Mouse (Mus musculus): ENCODE measurements around the gene Mex3b.
A peak's percentile ranks its signal among the peaks of the same experiment; 100 is the strongest.

The Mex3b gene

DNA sequence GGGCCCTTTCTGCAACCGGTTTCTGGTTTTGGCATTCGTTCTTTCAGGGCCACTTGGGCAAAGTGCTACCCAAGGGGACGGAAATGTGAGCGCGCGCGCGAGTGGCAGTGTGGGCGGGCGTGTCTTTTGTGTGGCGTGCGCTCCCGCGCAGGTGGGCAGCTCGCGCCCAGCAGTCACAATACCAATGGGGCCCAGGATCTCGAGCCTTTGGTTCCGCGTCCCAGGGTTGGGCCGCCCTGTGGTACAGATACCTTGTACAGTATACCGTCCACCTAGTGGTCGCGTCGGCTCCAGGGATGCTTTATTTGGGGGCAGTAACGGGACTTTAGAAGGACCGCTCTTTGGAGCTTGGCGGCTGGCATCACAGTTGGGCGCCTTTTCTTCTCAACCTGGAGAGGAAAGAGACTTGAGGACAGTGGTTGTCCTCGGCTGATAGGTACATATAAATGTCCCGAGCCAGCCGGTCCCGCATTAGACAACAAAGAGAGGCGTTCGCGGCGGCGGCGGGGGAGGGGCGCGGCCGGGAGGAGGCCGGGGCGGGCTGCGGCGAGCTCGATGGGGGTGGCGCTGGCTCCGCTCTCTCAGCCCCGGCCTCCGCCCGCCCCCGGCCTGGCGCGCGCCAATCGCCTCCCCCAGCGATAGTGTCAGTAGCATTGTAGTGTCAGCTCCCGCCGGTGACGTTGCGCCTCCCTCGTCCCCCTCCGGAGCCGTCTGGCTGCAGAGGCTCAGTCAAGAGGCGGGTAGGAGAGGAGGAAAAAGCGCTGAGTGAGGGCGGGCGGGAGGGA, 455 bp upstream of the Mex3b start:
- peak; percentile 66 to 85 for DNase-seq (ENCODE audit: low spot score in 2 of 2)

DNA sequence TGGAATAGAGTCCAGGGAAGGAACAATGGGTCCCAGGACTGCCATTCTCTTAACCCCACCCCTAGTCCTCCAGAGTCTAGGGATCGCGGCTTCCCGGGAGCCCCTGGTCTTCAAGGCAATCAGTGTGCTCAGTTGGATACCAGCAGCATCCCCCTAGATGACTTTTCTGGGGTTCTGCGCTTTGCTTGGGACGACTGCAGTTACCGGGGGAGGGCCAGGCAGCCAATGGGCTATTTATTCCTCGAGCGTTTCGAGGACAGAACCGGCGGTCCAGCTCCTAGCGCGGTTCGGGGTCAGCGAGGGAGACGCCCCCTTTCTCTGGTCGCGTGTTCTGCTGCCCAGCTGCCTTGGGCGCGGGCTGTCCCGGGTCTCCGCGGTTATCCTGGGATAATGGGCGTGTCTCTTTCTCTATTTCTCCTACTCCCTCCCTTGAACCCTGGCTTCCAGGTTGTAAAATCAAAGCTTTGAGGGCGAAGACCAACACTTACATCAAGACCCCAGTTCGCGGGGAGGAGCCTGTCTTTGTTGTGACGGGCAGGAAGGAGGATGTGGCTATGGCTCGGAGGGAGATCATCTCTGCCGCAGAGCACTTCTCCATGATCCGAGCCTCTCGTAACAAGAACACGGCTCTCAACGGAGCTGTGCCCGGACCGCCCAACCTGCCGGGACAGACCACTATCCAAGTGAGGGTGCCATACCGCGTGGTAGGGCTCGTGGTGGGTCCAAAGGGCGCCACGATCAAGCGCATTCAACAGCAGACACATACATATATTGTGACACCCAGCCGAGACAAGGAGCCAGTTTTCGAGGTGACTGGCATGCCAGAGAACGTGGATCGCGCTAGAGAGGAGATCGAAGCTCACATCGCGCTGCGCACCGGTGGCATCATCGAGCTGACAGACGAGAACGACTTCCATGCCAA, 1.4 kb downstream of the Mex3b start:
- peak; percentile 9 to 33 for DNase-seq (ENCODE audit: low spot score in 2 of 2)

GRCm38 (mm10) chr7:82869231-82870147, 2.4 kb downstream of the Mex3b start:
- peak in 1 of 2 experiments; percentile 19 for DNase-seq (ENCODE audit: low spot score in 2 of 2)

DNA sequence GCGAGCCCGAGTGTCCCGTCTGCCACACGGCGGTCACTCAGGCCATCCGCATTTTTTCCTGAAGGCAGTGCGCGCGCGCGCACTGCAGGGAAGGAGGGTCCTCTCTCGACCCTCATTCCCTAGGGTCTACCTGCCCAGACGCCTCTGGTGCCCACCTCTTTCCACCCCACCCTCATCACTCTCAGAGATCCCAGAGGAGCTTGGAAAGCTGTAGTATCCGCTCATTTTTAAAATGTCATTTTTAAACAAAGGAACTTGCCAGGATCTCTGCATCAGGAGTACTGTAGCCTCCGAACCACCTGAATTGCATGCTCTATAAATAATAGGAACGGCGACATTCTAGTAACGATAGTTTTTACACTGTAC, 3.0 kb downstream of the Mex3b start:
- no peak for DNase-seq (ENCODE audit: low spot score in 2 of 2)

DNA sequence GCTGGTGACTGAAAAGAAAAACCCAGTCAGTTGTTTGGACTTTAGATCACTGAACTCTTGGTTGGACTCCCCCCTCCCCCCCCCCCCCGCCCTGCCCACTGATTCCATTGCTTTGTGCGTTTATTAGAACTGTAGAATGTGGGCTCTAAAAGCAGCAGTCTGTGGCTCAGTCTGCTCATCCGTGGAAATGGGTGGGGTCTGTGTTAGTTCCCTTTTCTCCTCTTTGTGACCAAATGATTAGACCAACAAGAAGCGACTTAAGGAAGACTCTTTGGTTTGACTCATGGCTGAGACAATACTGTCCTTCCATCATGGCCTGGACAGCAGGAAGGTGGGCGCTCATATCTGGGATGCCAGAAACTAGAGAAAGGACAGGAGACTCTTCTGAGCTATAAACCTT, 9.4 kb downstream of the Mex3b start:
- DNase-seq (ENCODE audit: low spot score in 2 of 2): peak in 1 of 2 experiments; percentile 26

DNA sequence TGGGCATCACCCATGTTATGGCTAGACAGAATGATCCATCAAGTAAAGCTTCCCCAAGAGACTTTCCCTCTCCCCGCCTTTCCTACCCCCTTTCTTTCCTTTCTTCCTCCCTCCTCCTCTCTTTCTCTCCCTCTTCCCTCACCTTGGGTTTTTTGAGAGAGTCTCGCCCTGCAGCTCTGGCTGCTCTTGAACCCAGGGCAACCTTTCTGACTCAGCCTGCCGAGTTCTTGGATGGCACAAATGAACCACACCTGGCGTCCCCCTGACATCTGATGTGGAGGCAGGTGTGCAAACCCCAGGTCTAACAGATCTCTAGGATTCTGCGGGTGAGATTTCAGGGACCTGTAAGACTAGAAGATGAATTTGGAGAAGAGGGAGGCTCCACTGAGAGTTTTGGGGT, 12.9 kb downstream of the Mex3b start:
- no peak for DNase-seq (ENCODE audit: low spot score in 2 of 2)

DNA sequence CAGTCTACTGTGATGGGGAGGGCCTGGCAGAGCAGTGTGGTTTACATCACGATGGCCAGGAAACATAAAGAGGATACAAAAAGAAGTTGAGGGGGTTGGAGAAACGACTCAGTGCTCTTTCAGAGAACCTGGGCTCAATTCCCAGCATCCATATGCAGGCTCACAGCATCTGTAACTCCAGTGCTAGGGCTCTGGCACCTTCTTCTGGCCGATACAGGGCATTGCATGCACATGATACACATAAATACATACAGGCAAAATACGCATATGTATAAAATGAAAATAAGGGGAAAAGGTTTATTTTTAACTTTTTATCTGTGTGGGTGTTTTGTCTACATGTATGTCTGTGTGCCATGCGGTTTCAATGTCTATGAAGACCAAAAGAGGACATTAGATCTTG, 13.6 kb downstream of the Mex3b start:
- DNase-seq (ENCODE audit: low spot score in 2 of 2): no peak

DNA sequence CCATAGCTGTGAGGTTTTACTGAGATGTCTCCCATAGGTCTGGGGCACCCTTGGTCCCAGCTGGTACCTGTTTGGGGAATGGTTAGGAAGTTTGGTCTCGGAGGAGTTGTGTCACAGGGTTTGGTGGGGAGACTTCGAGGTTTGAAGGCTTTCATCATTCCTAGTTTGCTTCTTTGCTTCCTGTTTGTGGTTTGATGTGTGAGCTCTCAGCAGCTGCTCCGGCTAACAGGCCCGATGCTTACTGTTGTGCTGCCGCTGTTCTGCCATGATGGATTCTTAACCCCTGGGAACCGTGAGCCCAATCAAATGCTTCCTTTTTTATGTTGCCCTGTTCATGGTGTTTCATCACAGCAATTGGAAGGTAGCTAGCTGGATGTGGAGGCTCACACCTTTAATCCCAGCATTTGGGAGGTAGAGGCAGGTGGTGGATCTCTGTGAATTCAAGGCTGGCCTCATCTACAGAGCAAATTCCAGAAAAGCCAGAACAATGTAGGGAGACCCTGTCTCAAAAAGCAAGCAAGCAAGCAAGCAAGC, 23.3 kb downstream of the Mex3b start:
- DNase-seq (ENCODE audit: low spot score in 2 of 2): no peak

GRCm38 (mm10) chr7:82890875-82891515, 23.9 kb downstream of the Mex3b start:
- DNase-seq (ENCODE audit: low spot score in 2 of 2): no peak

- no peak for DNase-seq (ENCODE audit: low spot score in 2 of 2)
These were observed 27.2 kb downstream of the Mex3b start for GRCm38 (mm10) chr7:82894366-82894765.

DNA sequence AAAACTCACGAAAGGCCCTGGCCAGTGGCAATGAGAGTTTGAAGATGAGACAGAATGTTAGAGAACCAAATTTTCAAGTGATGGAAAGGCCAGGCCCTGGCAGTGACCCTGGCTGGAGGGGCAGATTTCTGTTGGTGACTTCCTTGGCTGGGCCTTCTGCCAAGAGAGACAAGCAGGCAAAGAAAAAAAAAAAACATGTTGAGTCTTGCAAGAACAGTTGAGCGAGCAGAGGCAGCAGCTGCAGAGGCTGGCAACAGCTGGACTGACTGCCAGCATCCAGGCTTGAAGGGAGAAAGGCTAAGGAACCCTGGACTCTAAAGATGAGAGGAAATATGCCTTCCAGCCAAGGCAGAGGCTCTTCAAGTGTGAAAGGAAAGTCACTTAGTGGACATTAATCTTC, 28.5 kb downstream of the Mex3b start:
- no peak for DNase-seq (ENCODE audit: low spot score in 2 of 2)

- no peak for DNase-seq (ENCODE audit: low spot score in 2 of 2)
These were observed 29.6 kb downstream of the Mex3b start for GRCm38 (mm10) chr7:82896750-82897149.

GRCm38 (mm10) chr7:82899459-82900297, 32.5 kb downstream of the Mex3b start:
- DNase-seq (ENCODE audit: low spot score in 2 of 2): no peak

- DNase-seq (ENCODE audit: low spot score in 2 of 2): no peak
These were observed 35.9 kb downstream of the Mex3b start for GRCm38 (mm10) chr7:82903006-82903405.

GRCm38 (mm10) chr7:82905527-82905926, 38.4 kb downstream of the Mex3b start:
- no peak for DNase-seq (ENCODE audit: low spot score in 2 of 2)

GRCm38 (mm10) chr7:82907081-82907480, 39.9 kb downstream of the Mex3b start:
- DNase-seq (ENCODE audit: low spot score in 2 of 2): no peak

- no peak for DNase-seq (ENCODE audit: low spot score in 2 of 2)
These were observed 43.6 kb downstream of the Mex3b start for GRCm38 (mm10) chr7:82910536-82911384.

- DNase-seq (ENCODE audit: low spot score in 2 of 2): no peak
These were observed 44.4 kb downstream of the Mex3b start for GRCm38 (mm10) chr7:82911501-82911900.

- DNase-seq (ENCODE audit: low spot score in 2 of 2): no peak
These were observed 47.2 kb downstream of the Mex3b start for GRCm38 (mm10) chr7:82914297-82914696.

Measured in spleen, postnatal 10 days (tissue).